Mouse (Mus musculus) kidney, postnatal 36 days (tissue): ENCODE results near the gene Shb.
A peak's percentile ranks its signal among the peaks of the same experiment; 100 is the strongest.

Source experiments
- DNase-seq, 2 experiments: peaks; one replicate each; pipeline ENCODE4 v3.0.0; 2021 to 2022; ENCODE audit warnings: mixed read lengths in 2 of 2

Shb gene

DNA sequence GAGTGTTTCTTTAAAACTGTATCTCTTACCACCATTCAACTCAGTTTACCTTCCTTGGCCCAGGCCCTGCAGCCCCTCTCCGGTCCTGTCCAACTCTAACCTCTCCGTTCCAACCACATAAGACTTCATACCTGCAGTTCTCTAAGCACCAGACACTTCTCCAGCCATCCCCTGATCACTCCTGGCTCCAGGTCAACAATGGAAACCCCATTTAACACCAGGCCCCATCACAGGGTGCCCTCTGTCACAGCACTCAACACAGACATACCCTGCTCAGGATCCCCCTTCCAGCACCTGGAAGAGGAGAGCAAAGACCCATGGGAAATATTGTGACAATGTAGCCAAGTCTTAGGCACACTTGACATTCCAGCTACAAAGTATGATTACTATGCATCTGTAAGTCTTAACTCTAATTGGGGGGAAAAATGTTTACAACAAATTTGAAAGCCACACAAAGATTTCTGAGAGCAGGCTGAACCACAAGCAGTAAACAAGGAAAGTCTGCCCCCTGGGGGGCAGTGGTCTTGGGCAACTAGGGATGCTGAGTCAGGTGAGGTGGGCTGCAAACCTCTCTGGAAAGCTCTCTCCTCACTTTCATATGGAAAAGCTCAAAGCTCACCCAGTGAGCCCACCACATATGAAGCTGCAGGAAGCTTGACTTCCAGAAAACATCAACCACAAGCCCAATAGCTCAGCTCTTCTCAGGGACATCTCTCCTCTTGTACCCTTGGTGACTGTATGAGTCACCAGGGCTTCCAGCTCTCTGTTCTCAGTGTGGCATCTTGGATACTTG lies 4.5 kb downstream of the Shb start:
- peak; percentile 73 to 87 for DNase-seq

DNA sequence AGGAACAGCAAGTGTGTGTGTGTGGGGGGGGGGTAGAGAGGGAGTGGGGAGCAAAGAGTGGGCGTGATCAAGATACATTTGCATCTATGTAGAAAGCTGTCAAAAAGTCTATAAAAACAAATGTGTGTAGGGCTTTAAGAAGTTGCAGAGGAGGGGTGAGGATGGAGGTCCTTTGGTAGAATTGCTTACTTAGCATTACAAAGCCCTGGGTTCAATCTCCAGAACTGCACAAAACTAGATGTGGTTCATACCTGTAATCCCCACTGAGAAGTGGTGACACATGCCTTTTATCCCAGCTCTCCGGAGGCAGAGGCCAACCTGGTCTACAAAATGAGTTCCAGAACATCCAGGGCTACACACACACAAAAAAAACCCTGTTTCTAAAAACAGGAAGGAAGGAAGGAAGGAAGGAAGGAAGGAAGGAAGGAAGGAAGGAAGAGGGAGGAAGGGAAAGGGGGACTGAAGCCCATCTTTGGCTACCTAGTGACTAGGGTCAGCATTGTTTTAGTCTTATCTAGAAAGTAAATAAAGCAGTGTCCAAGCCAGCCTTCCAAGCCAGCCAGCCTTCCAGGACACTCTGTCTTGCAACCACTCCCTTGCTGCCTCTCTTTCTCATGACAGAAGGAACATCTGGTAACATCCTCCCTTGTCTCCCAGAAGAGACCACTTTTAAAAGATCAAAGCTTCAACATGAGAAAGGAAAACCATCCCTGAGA lies 5.3 kb downstream of the Shb start:
- no peak for DNase-seq

DNA sequence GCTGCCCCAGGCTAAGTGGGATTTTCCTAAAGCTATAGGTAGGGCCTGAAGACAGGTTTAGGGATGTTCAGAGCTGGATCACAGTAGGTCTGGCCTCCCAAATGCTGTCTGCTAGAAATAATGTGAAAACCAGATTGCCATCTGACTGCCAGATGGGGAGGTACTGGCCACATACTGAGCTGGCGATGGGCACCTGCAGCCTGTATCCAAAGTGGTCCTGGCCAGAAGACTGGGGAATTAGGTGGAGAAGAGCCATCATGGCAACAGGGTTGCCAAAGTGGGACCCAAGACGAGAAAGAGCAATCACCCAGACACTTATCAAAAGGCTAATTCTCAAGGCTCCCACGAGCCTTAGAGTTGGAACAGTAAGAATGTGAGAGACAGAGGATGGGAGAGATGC lies 6.1 kb downstream of the Shb start:
- DNase-seq = no peak

DNA sequence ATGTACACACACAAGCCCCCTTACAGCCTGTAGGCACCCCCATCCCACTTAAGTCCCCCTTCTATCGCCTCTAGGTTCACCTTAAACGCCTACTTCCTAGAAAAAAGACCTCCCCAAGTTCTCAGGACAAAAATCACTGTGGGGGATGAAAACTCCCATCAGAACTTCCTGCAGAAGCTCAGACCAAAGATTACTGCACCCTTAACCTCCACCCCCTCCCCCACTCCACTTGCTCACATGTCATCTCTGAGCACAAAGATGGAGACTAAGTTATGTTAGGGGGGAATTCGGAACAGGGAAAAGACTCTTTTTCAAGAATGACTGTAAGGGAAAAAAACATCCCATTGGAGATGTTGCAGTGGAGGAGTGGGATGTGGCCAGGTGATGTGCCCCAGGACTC lies 6.7 kb downstream of the Shb start:
- DNase-seq = peak in 1 of 2 experiments; percentile 76

DNA sequence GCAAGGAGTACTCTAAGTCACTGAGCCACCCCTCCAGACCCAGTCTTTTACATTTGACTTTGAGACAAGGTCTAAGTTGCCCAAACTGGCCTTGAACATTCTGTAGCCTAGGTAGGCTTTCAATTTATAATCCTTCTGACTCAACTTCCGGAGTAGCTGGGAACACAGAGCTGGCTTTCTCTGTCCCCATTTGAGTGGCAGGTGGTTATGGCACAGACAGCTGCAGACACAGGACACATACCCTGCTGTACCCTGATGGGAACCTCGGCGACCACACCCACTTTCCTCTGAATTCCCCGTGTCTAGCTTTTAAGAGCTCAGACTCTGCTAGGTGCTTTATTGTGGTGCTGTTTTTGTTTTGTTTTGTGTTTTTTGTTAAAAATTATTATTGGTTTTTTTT lies 7.7 kb downstream of the Shb start:
- DNase-seq = no peak

DNA sequence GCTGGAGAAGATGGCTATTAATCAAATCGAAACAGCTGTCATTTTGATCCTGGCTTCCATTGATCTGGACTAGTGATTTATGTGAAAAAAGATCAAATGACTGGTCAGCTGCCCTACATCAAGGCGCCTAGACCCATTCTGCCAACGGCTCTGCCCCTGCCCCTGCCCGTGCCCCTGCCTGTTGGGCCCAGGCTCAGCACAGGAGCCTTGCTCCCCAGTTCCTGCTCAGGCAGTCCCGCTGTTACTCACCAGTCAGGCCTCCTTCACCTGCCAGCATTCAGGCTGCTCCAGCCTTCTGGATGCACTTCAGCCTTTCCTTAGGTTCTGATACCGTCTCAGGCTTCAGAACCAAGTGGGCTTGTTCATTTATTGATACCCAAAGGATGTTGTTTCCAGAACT lies 8.9 kb downstream of the Shb start:
- peak in 1 of 2 experiments; percentile 25 for DNase-seq

DNA sequence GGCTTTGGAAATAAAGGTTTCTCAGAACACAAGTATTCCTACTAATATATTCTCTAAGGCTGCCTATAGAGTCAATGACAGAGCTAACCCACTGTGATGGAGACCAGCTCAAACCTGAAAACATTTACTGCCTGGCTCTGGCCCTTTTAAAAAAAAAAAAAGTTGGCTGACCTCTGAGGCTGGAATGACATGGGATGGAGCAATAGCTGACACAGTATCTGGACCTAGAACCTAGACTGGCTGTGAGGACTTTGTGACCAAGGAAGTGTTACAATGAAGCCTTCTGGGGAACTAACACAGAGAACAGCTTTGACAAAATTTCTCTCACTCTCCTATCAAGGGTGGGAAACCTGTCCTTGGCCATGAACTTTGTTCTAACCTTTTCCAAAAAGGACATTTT lies 9.3 kb downstream of the Shb start:
- peak; percentile 61 to 80 for DNase-seq

DNA sequence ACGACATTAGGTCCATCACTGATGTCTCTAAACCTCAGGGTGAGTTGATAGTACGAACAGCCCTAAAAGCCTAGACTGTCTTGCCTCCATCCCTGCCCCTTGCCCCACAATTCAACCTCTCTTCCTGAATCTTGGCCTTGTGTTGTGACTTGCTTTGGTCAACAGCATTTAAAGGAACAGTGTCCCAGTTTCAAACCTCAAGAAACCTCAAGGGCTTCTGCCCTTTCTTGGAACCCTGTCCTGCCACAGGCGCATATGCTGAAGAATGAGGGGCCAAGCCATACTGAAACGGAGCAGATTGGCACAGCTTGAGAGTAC lies 9.7 kb downstream of the Shb start:
- DNase-seq = peak in 1 of 2 experiments; percentile 54

DNA sequence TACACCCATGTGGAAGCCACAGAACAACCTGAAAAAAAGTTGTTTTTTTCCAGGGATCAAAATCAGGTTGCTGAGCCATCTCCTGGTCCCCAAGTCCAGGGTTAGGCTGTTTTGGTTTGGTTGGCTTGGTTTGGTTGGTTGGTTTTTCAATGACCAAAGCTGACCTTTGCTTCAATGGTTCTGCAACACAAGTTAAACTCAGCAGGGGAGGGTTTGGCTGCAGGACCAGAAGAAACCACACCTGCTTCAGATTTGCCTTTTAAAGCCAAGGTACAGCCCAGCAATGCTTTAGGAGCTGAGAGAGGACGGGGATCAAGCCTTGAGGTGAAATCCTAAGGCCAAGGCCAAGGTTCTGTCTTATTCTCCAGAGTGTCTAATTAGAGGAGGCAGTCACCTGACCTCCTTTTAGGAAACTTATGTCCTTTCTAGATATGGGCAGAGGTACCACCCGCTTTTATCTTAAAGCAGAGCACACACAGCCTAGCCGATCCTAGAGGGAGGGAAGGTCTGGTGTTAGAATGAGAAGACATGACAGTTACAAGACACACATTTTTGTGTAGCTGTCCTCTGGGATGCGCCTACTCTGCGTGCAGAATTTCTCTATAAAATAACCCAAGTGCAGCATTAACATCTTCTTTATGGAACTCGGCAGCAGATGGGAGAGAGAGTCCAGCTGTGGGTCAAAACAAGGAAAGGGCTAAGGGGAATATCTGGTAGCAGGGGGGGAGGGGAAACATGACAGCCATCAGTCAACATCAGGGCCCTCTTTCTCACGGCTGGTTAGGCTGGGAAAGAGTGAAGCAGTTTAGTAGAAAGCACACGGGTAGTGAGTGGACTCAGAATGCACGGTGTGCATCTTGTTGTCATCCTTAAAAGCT lies 10.3 kb downstream of the Shb start:
- peak; percentile 74 to 92 for DNase-seq

DNA sequence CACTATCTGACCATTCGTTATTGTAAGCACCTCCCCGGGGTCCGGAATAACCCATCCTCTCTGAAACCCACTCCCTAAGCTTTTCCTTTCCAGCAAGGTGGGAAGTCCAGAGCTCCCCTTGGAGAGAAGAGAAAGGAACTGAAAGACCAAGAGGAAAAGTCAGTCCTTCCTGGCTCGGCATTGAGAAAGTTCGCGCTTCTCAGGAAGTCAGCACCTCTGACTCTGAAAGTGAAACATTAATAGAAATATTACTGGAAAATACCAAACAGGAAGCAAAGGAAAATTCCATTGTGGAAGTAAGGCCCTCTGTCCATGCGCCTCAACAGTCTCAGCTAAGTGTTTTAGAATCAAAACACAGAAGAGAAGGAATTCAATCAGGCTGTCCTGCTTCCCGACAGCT lies 11.9 kb downstream of the Shb start:
- peak; percentile 72 to 82 for DNase-seq

DNA sequence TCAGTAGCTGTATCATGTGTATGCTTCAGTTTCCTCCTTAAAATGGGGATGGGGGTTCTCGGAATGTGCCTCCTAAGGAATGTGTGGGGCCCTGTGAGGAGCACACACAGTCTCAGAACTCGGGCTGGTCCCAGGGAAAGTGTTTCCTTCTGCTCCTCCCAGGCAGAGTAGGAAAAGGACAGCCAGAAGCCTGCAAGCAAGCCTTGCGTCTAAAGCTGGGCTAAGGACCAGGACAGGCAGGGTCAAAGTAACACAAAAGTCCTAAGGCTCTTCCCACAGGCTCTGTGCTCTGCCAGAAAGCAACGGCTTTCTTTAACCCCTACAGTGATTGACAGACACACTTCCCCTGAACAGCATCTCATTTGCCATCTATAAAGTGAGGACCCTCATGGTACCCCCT lies 14.9 kb downstream of the Shb start:
- DNase-seq = peak; percentile 65 to 67

DNA sequence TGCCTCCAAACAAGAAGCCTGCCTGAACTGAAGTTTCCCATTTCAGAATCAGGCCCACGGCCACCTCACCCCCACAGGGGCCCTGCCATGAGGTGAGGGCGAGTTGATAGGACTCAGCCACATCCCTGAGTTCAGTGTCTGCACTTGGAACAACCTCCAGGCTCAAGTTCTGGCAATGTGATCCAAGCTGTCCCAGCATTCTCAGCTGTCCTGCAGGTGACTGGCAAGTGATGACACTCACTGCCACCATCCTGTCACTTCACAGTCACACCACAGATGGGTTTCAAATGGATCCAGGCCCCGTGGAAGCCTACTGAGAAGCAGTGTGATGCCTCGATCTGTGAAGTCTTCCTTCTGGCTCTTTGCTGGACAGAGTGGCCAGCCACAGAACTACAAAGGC lies 16.4 kb downstream of the Shb start:
- no peak for DNase-seq

DNA sequence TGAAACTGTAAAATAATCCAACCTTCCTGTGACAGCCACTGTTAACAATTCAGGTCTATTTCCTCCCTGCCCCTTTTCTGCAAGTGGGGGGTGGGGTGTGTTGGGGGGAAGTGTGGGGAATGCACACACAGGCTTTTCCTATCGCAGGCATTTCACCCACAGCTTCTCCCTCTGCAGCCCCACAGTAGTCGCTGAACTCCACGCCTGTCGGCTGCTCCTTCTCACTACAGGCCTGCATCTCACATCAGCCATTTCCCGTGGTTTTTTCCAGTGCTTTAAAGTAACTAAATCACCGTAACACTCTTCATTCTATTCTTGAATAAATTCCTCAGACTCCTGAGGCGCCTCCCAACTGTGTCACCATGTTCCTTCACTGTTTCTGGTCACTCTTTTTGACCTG lies 17.9 kb downstream of the Shb start:
- DNase-seq = no peak

DNA sequence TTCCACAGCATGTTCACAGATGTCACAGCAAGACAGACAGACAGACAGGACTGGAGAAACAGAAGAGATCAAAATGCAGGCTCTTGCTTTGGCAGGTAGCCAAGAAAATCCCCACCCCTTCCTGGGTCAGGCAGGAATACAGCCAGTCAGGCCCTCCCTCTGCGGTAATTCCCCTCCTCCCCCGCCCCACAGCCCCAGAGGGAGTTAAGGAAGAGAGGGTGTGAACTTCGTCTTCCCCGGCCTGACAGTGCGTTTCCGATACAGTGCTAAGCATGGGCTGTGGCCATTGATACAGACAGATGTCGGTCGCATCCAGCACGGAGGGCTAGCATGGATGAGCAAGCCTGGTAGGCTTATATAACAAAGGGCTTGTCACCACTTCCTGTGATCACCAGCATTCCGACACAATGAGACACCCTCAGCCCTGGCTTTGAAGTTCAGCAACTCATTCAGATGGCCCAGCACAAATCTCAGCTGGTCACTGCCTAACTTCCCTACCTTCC lies 18.4 kb downstream of the Shb start:
- peak; percentile 81 to 85 for DNase-seq

DNA sequence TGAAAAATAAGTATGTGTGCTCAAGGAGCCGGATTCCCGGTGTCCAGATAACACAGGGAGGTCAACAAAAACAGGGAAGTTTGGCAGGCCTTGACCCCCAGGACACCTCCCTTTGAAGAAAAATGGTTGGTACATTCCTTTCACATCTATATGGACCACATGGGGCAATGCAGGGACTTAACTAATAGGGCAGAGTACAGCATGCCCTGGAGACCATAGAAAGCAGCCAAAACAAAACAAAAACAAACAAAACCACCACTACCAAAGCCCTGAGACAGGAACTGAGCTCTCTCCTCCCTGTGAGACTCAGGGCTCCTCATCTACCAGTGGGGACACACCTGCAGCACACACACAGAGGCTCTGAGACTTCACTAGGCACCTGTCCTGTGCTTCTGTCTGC lies 18.9 kb downstream of the Shb start:
- no peak for DNase-seq

DNA sequence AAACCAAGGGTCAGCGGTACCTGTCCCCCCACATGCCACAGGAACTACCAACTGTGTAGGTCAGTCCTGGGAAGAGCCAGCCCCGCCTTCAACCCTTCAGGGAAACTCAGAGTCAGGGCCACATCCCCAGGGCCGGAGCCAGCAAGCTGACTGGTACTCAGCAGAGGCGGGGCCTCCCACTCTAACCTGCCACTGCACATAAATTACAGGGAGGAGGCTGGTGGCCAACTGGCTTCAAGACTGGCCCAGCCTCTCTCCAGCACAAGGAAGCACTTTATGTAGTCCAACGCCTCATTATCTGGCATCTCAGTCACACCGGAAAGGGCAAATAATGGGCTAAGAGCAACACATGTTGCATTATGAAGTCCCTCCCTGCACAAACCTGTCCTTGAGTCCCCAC lies 22.1 kb downstream of the Shb start:
- peak; percentile 91 to 95 for DNase-seq

DNA sequence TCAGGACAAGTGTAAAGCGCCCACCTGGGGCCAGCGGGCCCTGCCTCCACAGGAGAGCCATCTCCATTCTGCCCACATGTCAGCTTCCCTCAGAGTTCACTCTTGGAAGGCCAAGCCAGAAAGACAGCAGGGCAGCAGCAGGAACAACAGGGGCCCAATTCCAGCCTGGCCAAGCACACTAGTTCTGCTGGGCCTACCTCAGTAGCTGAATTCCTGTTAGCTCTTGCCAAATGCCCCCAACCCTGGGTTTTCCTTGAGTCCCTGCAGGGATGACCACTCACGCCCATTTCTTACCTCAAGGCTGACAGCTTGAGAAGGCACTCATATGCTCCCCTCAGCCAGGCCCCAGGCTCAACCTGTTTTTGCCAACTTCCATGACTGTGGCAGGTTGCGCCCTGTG lies 22.9 kb downstream of the Shb start:
- DNase-seq = no peak

DNA sequence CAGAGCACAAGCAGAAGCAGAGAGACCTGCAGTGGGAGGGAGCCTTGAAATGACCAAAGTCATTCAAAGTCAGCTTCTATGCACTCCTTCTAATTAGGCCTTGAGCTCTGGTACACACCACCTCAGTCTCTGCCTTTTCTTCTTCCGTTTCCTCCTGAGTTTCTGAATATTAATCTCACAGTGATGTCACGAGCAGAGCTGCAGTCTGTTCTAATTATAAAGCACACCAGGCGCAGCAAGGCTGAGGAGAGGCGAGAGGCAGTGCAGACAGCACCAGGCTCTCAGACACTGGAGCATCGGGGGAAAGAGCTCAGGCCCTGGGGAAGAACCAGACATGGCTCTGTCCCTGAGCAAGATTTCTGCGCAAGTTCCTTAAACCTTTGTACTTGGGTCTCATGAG lies 23.8 kb downstream of the Shb start:
- DNase-seq = no peak

DNA sequence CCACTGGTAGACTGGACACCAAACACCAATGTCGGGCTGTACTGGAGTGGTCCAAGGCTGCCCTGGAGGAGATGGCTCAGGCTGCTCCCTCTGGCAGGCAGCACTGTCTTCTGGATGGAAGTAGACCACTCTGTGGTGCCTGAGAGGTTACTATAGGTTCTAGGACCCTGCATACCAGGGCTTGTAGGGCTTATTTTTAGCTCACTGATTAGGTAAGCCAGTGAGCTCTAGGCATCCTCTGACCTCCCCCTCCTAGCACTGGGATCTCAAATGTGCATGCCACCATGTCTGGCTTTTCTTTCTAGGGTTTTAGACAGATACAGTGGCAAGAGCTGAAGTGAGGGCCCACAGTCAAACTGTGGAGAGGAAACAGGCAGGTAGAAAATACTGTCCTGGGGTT lies 24.8 kb downstream of the Shb start:
- no peak for DNase-seq

DNA sequence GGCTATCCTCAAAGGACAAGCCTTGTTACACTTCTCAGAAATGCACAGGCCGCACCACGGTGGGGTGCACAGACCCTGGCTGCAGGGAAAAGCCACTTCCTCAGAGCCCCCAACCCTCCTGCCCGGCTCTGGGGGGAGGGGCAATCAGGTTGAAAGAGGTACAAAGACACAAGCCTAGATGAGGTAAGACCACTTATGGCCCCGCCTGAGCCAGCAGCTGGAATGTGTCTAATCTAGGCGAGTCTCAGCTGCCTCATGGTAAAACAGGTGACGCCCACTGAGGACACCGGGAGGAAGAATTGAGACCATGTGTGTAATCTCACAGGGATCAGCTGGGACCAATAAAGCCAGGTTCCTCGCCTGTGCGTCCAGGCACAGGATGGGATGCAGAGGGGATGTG lies 25.2 kb downstream of the Shb start:
- DNase-seq = no peak

DNA sequence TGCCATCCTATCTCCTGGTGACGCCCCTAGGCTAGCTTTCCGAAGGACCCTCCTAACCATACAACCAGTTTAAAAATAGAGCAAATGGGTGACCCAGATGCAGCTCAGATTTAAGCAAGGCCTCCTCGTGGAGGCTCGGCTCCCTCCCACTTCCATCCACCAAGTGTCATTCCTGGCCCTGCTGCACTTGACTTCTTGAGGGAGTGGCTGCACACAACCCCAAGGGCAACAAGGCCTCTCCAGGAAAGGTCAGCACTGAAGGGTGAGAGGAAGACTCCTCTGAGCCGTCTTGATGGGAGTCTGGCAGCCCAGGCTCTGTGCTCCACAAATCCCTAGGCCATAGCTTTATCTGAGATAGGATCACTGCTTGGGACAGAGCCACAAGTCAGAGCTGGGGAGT lies 25.7 kb downstream of the Shb start:
- no peak for DNase-seq

DNA sequence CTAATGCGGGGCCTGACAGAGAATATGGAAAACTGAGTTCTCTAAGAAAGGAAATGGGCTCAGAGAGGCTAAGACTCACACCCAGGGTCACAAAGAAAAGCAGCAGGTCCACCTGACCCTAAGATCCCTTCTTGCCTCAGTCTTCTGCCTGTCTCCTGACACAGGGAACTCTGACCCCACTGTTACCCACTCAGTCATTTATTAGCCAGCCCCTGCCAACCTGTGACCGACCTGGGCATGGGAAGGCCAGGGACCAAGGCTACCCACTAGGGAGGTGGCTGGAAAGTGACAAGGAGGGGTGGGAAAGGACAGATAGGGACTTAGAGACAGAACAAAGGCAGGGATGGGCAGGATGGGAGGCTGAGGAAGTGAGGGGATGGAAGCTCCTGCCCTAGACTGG lies 26.6 kb downstream of the Shb start:
- peak; percentile 78 to 86 for DNase-seq

DNA sequence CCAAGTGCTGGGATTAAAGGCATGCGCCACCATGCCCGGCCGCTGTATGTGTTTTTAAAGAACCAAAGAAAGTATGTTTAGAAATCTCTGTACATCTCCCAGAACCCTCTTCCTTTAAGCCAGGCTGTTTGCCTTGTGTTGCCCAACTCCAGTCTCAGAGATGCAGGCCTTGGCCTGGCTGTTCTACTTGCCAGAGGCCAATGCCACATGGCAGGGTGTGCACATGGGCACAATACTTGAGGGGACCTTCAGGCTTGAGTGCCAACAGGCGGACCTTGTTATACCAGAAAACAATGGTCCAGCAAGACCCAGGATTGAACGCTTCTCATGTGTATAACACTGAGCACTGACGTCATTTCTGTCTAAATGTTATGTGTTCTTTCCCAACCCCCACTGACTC lies 27.1 kb downstream of the Shb start:
- no peak for DNase-seq

DNA sequence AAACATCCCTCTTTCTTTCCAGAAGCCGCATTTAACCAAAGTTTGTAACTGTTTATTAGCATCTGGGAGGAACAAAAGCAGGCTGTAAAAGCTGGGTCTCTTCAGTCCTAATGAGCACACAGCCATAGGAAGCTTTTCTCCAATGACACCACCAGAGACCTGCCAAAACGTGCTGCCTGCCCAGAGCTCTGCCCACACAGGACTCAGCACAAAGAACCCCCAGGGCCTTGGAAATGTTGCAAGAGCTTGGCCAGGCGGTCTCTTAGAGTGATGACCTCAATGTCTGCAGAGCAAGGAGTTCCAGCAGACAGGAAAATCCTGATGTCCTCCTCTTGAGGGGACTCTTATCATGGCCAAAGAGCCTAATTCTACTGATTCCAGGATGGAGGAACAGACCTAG lies 28.5 kb downstream of the Shb start:
- no peak for DNase-seq
